Mouse (Mus musculus) liver, adult 2 months (tissue): ENCODE data around the gene Mxra8. TPM values are rescaled to one million over a fixed set of nuclear protein-coding genes. Genes with fewer than 3 reads are reported as not detected.

Experiments used
- DNase-seq: peaks from one replicate; pipeline ENCODE4 v3.0.0-alpha.2; 2011; ENCODE audit warnings: low read depth, low spot score; ENCODE audit errors: extremely low read depth
- H3K27ac ChIP-seq: fragments of 200-500 bp; replicated peaks from 2 replicates; pipeline ENCODE4 v1.5.1; 2012; ENCODE audit warnings: low read depth, mild to moderate bottlenecking, control low read depth, inconsistent platforms, low read length; ENCODE audit not compliant: insufficient read depth
- H3K27me3 ChIP-seq: fragments of 200-500 bp; 2 replicates; pipeline ENCODE4 v1.6.1; 2012; ENCODE audit warnings: mild to moderate bottlenecking, moderate library complexity, low read length, inconsistent platforms; ENCODE audit not compliant: control insufficient read depth, insufficient read depth
- H3K36me3 ChIP-seq: fragments of 200-500 bp; 2 replicates; pipeline ENCODE4 v1.6.1; 2012; ENCODE audit warnings: low read length, inconsistent platforms; ENCODE audit not compliant: control insufficient read depth, insufficient read depth
- H3K4me1 ChIP-seq: fragments of 200-500 bp; 2 replicates; pipeline ENCODE4 v1.6.1; 2011; ENCODE audit warnings: low read length; ENCODE audit not compliant: control insufficient read depth, insufficient read depth
- H3K4me3 ChIP-seq: fragments of 200-500 bp; 2 replicates; pipeline ENCODE4 v1.5.1; 2011; ENCODE audit warnings: low read depth, mild to moderate bottlenecking, control low read depth, low read length, moderate library complexity; ENCODE audit not compliant: insufficient read depth
- H3K79me2 ChIP-seq: fragments of 200-500 bp; 2 replicates; pipeline ENCODE4 v1.6.1; 2012; ENCODE audit warnings: inconsistent platforms, mild to moderate bottlenecking, low read length, moderate library complexity; ENCODE audit not compliant: control insufficient read depth, insufficient read depth
- H3K9ac ChIP-seq: fragments of 200-500 bp; 2 replicates; pipeline ENCODE4 v1.6.1; 2012; ENCODE audit warnings: low read depth, mild to moderate bottlenecking, control low read depth, inconsistent platforms, low read length
- CTCF ChIP-seq: fragments of 200-500 bp; IDR thresholded peaks from 2 replicates; pipeline ENCODE4 v1.5.1; 2011; ENCODE audit warnings: low read depth, low read length, control low read depth
- POLR2A ChIP-seq: fragments of 200-500 bp; IDR thresholded peaks from 2 replicates; pipeline ENCODE4 v1.6.1; 2011; ENCODE audit warnings: low read length, control low read depth; ENCODE audit not compliant: insufficient read depth; ENCODE audit errors: extremely low read depth
- WGBS: fragments of 180-500 bp; shearing (Covaris S2); methylation state at CpG from one replicate; pipeline ENCODE4 v1.1.7; 2018; 5-methylcytosine and 5-hydroxymethylcytosine counted together
- polyA plus RNA-seq: library from polyadenylated mRNA; depleted of rRNA; stranded (reverse); fragments of >200 nt; gene quantifications from 2 replicates; pipeline ENCODE4 v1.2.3, GENCODE M21; 2012
- total RNA-seq: library from RNA; depleted of rRNA; stranded (reverse); fragments of >200 nt; gene quantifications from 2 replicates; pipeline ENCODE4 v1.2.3, GENCODE M21; 2014

Mxra8 gene
- total and polyA plus RNA-seq, 2 experiments, result 8.8 to 15.4 TPM

DNA sequence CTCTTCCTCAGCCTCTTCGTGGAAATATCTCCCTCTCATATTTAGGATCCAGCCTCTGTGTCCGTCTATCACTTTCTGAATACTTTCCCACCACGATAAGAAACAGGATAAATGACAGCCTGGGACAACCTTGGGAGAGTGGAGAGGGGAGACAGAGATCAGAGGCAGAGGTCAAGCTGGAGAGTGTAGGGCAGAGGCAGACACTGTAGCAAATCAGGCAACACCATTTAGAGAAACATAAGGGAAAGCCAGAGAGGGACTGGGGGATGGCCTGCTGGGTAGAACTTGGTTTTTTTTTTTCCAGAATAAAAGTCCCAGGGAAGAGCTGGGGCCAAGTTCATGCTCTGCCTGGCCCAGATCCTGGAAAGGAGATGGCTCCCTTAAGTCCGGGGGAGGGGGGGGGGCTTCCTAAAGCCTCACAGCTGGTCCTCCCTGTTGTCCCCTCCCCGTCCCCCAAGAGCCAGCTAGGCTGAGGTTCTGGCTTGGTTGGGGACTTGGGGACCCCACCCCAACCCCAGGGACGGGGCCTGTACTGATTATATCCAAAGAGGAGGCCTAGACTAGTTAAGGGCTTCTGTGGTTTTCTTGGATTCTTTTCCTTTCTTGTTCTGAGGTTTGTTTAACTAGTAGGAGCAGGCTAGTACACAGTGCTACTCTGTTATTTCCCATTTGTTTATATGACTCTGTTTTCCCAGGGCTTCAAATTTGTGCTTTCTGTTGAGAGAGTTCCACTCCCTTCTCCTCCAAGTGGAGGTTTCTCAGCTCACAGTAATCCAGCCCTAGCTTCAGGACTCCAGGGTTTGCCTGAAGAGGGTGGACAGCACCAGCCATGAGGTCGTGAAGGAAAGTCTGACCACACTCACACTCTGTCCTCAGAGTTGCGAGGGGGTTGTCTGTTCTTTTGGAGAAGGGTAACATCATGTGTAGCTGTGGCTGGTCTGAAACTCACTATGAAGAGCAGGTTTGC lies 1.0 kb upstream of the Mxra8 start:
- no peak for DNase-seq
- Histone ChIP-seq H3K36me3 (no peaks in the 10 kb centered on the region), H3K4me3 (no peak overlapping the region), H3K27ac (peak overlapping the region; percentile 67), H3K27me3 (no peaks in the 10 kb centered on the region), H3K79me2 (no peaks in the 10 kb centered on the region), H3K4me1 (peaks cover 10% of the 10 kb centered on the region), H3K9ac (no peak overlapping the region)
- WGBS, result 69% methylated on average over 8 of the region's 8 CpGs
- TF ChIP-seq POLR2A (no peak), CTCF (no peak)

DNA sequence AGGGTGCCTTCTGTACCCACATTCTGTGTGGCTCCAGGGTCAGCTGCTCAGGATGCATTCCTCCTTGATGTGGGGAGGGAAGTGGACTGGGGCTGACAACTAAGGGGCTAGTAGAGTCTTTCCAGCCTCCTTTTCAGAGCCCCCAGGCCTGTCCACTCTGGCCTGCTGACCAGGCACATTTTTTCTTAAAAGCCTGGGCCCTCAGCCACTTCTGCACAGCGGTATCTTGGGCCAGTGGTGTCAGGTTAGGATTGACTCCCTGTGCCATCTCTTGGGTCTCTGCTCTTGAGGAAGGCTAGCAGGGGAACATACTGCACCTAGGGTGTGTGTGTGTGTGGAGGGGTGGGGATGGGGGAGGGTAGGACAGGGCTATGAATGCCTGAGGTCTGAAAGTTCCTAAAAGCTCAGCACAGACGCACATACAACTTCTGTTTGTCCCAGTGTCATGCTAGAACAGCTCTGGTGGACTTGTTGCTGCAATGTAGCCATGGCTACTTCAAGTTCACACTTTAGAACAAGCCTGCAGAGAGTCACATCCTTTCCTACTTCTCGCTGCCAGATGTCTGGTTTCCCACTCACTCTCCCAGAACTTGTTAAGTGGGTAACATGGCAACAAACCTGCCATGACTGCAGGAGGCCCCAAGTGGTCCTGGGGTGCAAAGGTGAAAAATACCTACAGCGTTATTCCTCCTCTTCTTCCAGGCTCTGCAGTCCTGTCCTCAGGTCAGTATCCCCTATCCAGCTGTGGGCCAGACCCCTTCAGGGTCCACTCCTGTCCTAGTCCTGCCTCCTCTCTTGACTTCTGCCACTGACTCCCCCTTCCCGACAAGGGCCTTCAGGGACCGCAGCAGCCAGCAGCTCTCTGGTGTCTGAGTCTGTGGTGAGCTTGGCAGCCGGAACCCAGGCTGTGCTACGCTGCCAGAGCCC lies 859 bp downstream of the Mxra8 start:
- 33% methylated on average over 8 of the region's 8 CpGs for WGBS
- peaks cover 7% of the 10 kb centered on the region for H3K4me1 ChIP-seq
- H3K27ac ChIP-seq, result peak overlapping the region; percentile 5
- H3K79me2 ChIP-seq, result no peaks in the 10 kb centered on the region
- H3K9ac ChIP-seq, result peak overlapping the region; percentile 59
- no peak for DNase-seq
- TF ChIP-seq CTCF (no peak), POLR2A (no peak)
- H3K36me3 ChIP-seq, result no peaks in the 10 kb centered on the region
- H3K27me3 ChIP-seq, result no peaks in the 10 kb centered on the region
- peak overlapping the region; percentile 52 for H3K4me3 ChIP-seq

DNA sequence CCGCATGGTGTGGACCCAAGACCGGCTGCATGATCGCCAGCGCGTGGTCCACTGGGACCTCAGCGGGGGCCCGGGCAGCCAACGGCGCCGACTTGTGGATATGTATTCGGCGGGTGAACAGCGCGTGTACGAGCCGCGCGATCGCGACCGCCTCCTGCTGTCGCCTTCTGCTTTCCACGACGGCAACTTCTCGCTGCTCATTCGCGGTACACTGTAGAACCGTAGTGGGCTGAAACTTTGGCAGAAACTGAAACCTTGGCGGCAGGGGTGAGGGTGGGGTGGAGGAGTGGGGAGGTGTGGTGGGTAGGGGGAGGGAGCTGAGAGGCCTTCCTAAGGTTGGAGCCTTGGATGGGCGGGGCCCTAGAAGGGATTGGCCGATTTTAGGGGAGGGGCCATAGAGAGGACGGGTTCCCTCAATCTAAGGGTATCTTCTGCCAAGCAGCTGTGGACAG lies 1.5 kb downstream of the Mxra8 start:
- no peaks in the 10 kb centered on the region for H3K27me3 ChIP-seq
- no peaks in the 10 kb centered on the region for H3K79me2 ChIP-seq
- H3K9ac ChIP-seq, result peak overlapping the region; percentile 59
- peaks cover 7% of the 10 kb centered on the region for H3K4me1 ChIP-seq
- WGBS, result 1% methylated on average over 32 of the region's 32 CpGs
- H3K27ac ChIP-seq, result no peak overlapping the region
- DNase-seq, result peak; percentile 69
- H3K36me3 ChIP-seq, result no peaks in the 10 kb centered on the region
- H3K4me3 ChIP-seq, result peak overlapping the region; percentile 50
- TF ChIP-seq POLR2A, result no peak
- TF ChIP-seq CTCF, result peak; percentile 48

DNA sequence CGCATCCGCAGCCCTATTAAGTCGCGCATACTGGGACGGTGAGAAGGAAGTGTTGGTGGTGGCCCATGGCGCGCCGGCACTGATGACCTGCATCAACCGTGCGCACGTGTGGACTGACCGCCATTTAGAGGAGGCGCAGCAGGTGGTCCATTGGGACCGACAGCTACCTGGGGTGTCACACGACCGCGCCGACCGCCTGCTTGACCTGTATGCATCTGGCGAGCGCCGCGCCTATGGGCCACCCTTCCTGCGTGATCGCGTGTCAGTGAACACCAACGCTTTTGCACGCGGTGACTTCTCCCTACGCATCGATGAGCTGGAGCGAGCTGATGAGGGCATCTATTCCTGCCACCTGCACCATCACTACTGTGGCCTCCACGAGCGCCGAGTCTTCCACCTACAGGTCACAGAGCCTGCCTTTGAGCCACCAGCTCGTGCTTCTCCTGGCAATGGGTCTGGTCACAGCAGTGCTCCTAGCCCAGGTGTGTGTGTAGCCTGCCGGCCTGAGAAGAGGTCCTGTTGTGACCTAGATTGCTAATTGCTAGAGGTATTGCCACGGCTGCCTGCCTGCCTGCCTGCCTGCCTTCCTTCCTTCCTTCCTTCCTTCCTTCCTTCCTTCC lies 2.3 kb downstream of the Mxra8 start:
- Histone ChIP-seq H3K27me3 (no peaks in the 10 kb centered on the region), H3K79me2 (no peaks in the 10 kb centered on the region), H3K36me3 (no peaks in the 10 kb centered on the region), H3K27ac (no peak overlapping the region), H3K4me1 (peaks cover 10% of the 10 kb centered on the region), H3K4me3 (no peak overlapping the region), H3K9ac (no peak overlapping the region)
- TF ChIP-seq POLR2A, result no peak
- no peak for TF ChIP-seq CTCF
- 49% methylated on average over 38 of the region's 38 CpGs for WGBS
- DNase-seq, result no peak

DNA sequence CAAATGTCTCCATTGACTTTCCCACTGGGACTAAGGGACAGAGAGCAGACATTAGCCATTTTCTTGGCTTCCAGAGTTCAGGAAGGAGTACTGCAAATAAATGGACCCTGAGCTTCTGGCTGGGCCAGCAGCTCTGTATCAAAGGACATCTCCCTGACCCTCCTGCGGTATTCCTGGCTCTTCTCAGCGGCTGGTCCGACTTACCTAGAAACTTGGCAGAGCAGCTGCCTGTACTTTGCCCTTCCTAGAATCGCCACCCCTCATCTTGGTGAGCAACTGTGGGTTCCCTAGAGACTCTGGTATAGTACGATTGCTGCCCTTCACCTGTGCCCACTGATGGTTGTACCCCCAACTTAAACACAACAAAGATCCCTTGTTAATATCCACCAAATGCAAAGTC lies 3.8 kb downstream of the Mxra8 start:
- no peaks in the 10 kb centered on the region for H3K27me3 ChIP-seq
- H3K4me3 ChIP-seq, result no peak overlapping the region
- H3K36me3 ChIP-seq, result no peaks in the 10 kb centered on the region
- no peak overlapping the region for H3K27ac ChIP-seq
- peaks cover 10% of the 10 kb centered on the region for H3K4me1 ChIP-seq
- H3K79me2 ChIP-seq, result peaks cover 8% of the 10 kb centered on the region; the same call in 1 of the 2 replicates
- TF ChIP-seq POLR2A (no peak), CTCF (no peak)
- no peak for DNase-seq
- 42% methylated on average over 5 of the region's 5 CpGs for WGBS
- H3K9ac ChIP-seq, result no peak overlapping the region
